Mouse (Mus musculus) bone marrow macrophage, adult 2 months (primary cell): ENCODE results near the gene Tekt1.

Source experiments
- CTCF ChIP-seq: IDR thresholded peaks from 2 replicates; pipeline ENCODE4 v1.5.1; 2012; ENCODE audit warnings: low read depth, mild to moderate bottlenecking, low read length, moderate library complexity
- POLR2A ChIP-seq: IDR thresholded peaks from 2 replicates; pipeline ENCODE4 v1.6.1; 2012; ENCODE audit warnings: mild to moderate bottlenecking, low read depth, low read length, borderline replicate concordance

DNA sequence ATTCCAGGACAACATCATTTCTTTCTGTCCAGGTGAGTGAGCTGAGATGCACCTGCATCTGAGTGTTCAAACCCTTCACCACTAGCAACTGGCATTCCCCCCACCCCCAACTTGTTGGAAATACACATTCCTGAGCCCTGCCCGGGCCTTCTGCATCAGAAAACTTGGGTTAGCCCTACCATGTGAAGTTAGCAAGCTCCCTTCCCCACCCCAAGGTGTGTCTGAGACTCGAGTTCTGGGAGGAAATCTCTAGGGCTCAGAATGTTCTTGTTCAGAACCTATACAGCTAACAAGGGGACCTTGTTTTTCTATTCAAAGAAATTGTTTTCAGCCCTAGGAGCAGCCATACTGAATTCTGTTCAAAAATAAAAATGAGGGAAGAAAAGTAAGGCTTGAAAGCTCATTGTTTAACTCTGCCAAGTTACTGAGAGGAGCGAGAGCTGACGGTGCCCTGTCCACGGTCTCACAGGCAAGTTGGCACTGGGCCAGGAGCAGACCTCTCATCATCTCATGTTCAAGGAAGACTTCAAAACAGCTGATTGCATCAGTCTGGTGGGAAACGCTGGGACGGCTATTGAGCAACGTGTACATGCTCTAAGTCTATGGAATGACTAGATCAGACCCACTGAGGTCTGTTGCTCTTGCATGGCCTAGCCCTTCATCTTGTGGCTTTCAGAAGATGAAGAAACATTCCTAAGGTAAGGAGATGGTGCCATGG lies 1.4 kb upstream of the Tekt1 start:
- TF ChIP-seq POLR2A (no peak), CTCF (no peak)
